Mouse (Mus musculus) layer of hippocampus, adult 11-12 months (tissue): ENCODE results near the gene Eif1b.
A peak's percentile ranks its signal among the peaks of the same experiment; 100 is the strongest.
"Not testable (repeated sequence)": the region's sequence is repeated elsewhere in the genome, so short reads cannot be mapped to it uniquely, and the experiment has no call there.

ENCODE experiments used
- DNase-seq: peaks from one replicate; pipeline ENCODE4 v3.0.0; 2022; ENCODE audit warnings: low spot score

The Eif1b gene

DNA sequence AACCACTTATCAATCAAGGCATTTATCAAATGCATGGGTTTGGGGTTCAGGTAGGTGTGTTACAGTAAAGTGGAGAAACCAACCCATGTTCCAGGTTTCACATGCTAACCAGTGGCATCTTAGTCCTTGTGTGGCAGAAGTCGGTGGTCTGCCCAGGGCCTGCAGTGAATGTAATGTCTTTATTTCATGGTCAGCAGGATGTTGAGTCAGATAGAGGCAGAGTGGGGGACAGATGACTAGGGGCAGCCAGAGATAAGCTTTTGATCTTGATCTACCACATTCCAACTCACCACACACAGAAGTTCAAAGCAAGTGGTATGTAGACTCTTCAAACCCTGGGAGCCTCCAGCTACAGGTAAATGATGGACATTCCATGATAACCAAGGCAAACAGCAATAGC is 29.1 kb downstream of the Eif1b start:
- no peak for DNase-seq

GRCm38 (mm10) chr9:120527270-120527669 is 35.2 kb downstream of the Eif1b start:
- DNase-seq = no peak

GRCm38 (mm10) chr9:120527919-120528318 is 35.9 kb downstream of the Eif1b start:
- no peak for DNase-seq

GRCm38 (mm10) chr9:120528815-120529510 is 36.9 kb downstream of the Eif1b start:
- DNase-seq = no peak

GRCm38 (mm10) chr9:120530471-120530870 is 38.4 kb downstream of the Eif1b start:
- no peak for DNase-seq

DNA sequence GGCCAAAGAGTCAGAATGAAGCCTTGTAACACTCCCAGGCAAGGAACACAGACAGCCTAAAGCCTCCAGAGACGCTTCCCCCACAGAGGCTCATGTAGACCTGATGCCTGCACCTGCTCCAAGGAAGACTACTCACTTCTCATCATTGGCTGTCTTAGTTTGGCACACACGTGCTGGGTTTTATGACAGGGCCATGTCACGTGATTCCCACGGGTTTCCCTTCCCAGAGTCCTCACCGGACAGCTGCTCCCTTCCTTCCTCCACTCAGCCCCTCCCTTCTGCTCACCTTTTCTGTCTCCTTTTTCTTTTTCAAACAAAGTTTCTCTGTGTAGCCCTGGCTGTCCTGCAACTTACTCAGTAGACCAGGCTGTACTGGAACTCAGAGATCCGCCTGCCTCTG is 40.0 kb downstream of the Eif1b start:
- DNase-seq = no peak

- no peak for DNase-seq
These were observed 40.7 kb downstream of the Eif1b start for GRCm38 (mm10) chr9:120532691-120533090.

DNA sequence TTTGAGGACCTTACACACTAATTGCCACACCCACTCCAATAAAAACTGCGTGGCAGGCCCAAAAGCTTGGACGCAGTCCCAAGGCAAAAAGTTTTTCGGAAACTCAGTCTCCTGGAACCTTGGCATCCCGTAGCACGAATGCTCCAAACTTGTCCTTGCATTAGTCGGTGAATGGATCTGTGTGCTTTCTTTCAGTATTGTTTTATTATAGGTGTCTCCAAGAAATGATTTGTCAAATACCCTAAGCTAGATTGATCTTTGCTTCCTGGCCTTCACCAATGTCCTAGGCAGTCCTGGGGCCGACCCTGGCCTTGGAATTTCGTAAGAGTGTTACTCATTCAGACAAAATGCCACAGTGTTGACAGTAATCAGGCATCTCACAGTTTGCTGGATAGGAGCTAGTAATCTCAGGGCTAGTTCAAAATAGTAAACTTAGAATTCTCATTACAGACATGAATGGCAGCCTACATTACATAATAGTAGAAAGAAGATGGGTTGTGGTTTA is 41.5 kb downstream of the Eif1b start:
- not testable (repeated sequence) for DNase-seq

DNA sequence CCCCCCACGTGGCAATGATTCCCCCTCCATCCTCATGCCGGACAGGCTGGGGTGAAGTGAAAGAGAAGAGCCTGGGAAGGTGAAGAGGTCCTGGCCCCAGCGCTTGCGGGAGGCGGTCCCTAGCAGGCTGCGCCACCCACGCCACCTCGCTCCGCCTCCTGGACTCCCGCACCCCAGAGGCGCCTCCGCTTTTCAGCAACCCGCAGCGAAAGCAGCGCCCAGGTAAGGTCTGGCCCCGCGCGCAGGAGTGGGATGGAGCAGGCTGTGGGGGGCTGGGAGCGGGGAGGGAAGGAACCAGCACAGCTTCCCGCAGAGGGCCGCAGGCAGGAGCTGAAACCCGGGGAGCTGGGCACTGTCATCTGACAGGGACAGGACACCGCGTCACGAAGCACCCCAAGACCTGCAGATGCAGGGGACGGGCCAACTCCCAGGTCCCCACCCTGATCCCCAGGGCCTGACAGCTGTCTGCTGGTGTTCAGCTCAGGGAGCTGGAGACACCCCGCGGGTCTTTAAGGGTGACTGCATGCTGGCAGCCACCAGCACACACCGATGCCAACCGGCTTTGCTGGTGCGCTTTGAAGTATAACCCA is 47.7 kb downstream of the Eif1b start, which contains the start of gene Entpd3:
Gene Entpd3 (plus strand): TSS at position 157 of the 590 bp plus-strand sequence.
- peak; percentile 9 for DNase-seq

DNA sequence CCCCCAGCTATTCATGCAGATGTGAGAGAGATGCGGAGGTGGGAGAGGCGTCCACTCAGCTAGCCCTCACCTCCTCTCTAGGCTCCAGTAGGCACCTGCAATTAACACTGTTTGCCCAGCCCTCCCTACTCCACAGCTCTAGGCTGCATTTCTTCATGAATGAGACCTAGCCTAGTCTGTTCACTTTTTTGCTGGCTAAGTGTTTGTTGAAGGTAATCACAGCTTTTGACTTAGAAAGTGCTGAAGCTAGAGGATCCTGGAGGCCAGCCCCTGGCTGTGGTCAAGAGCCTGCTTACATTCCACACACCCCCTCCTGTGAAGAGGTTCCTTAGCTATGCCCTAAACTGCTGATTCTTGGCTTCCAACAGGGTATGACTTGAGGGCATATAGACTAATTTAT is 49.4 kb downstream of the Eif1b start:
- DNase-seq = no peak

DNA sequence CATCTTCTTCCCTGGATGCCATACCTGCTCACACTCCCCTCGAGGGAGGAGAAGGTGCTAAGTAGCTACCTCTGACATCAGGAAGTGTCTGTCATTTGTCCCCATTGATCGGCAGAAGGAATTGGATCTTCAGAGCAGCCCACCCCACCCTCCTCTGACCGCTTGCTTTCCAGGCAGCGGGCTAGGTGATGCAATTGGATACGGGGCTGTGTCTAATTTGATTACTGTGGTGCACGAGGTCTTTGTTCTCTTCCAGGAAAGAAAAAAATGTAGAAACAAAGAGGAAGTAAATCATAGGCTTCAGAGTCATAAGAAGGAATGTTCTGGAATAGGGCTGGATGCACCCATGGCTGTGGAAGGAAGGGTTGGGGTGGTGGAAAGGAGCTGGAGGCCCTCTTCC is 50.2 kb downstream of the Eif1b start:
- DNase-seq = no peak
